Mouse (Mus musculus) cerebellum, postnatal 25 days (tissue): ENCODE measurements around the gene Nt5c.
"Not testable (repeated sequence)": the region's sequence is repeated elsewhere in the genome, so short reads cannot be mapped to it uniquely, and the experiment has no call there.

ENCODE experiments used
- DNase-seq, 2 experiments: peaks; one replicate each; pipeline ENCODE4 v3.0.0; 2021; ENCODE audit warnings: mixed read lengths in 2 of 2

Nt5c gene

DNA sequence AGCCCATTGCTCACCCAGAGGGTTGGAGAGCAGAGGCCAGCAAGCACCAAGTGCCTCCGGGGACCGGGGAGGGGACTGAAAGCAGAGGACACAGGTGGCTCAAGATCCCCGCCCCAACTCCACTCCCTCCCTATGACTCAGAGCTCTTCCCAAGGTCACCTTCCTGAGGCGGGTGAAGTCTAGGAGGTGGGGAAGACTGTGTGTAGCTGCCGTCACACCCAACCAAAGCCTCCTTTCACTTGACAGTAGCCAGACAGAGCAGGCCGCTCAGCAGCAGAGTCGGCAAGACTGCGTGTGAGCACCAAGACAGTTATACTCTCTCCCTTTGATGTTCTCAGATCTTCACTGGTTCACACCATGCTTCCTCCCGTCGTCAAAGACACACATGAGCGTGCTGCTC lies 28.3 kb downstream of the Nt5c start:
- no peak for DNase-seq

DNA sequence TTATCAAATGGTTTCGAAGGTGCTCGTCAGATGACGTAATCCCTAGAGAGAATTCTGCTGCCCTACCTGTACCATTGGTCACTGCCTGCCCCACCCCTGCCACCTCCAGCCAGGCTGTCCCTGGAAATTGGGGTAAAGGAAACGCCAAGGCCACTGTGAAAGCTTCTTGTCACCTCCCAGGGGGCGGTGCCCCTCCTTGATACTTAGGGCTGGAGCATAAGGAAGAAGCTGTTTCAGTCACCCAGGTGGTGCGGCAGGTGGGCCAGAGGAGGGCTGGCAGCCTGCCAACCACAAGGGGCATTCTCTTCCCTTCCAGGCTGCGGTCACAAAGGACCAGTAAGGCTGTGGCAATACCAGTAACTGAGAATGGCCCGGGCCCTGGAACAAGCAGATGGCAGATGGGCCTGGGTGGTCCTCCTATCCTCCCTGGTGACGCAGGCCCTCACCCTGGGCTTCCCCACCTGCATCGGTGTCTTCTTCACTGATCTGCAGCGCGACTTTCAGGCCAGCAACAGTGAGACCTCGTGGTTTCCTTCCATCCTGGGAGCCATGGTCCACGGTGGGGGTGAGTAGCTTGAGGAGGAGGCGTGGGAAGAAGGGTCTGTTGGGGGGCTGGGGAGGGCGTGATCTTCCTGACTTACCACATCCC lies 29.3 kb downstream of the Nt5c start, which contains the start of gene Slc16a5:
Gene Slc16a5, plus strand, starts transcription at position 232 of the 649 bp plus-strand sequence.
- peak; percentile 26 to 37 for DNase-seq

DNA sequence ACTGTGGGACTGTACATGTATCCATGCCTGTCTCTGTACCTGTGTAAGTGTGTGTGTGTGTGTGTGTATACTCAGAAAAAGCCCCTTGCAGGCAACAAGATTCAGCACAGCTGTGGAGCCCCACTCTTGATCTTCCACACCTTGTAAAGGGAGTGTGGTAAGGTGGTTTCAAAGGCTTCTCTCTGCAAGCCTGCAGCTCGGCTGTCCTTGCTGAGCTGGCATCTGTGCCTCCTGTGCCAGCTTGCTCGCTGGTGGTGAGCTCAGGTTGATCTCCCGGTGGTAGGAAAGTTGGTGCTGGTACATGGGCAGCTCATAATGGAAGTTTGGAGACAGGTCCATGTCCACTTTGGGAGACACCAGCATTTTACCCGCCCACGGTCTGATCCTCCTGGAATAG lies 29.8 kb downstream of the Nt5c start:
- peak; percentile 13 to 30 for DNase-seq

DNA sequence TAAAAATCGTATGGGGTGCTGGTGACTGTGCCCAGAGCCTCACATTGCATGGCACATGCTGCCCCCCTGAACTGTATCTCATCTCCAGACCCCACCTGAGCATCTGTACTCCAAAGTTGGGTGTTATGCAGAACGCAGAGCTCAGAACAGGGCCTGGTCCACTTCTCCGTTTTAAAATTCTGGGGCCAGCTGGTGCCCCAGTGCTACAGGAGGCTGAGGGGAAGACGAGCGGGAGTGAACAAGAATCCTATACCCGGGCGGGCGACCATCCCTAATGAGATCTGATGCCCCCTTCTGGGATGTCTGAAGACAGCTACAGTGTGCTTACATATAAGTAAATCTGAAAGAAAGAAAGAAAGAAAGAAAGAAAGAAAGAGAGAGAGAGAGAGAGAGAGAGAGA lies 30.7 kb downstream of the Nt5c start:
- DNase-seq, result no peak

DNA sequence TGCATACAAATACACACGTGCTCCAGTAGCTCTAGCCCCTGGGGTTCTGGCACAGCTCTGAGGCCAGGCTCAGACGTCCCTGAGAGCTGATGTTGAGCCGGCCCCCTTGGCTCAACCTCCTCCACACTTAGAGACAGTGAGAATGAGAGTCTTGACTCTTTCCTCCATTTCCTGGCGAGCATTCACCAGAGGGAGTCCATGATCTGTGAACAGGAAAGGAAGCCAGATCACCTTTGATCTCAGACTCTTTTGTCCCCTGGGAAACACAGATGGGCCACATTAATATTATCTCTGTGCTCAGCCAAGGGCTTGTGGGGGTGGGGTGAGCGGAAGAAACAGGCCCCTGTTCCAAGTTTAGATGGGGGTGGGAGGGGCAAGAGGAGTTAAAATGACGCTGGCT lies 34.3 kb downstream of the Nt5c start:
- no peak for DNase-seq

DNA sequence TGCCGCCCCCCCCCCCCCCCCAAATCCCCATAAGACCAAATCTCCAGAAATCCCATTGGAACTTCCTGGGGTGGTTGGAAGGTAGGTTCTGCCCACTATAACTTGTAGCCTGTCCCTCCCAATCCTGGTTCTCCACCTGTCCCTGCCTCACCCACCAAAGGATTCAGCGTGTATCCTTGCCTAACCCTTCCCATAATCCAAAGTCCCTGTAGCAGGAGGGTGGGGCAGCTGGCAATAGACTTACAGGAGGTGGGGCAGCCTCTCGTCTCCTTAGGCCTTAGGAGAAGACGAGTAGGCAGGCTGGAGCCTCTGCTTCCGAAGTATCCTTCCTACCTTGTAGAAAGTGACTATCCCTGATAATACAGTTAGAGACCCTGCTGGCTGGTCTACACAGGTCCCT lies 35.5 kb downstream of the Nt5c start:
- no peak for DNase-seq

DNA sequence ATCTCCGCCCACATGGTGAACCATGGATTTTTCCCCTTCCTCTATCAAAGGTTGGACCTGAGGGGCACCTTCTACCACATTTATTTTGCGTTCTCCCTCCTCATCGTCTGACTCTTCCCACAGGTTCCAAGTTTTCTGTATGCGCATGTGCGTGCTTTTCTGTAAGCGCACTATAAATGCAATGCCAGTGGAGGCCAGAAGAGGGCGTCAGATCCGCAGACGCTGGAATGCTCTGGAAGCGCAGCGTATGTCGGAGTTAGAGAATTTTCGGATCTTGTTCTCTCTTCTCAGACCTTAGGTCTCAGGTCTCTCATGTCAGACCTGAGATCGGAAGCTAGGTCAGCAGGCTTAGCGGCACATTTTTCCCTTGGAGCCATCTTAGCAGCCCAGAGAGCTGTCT lies 36.0 kb downstream of the Nt5c start:
- DNase-seq, result no peak

DNA sequence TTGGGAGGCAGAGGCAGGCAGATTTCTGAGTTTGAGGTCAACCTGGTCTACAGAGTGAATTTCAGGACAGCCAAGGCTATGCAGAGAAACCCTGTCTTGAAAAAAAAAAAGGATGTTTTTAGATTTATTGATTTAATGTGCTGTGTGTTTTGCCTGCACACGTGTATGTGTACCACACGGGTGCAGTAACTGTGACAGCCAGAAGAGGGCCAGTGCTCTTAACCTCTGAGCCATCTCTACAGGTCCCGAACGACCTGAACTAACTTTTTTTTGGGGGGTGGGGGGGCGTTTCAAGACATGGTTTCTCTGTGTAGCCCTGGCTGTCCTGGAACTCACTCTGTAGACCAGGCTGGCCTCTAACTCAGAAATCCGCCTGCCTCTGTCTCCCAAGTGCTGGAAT lies 36.8 kb downstream of the Nt5c start:
- DNase-seq, result not testable (repeated sequence)

DNA sequence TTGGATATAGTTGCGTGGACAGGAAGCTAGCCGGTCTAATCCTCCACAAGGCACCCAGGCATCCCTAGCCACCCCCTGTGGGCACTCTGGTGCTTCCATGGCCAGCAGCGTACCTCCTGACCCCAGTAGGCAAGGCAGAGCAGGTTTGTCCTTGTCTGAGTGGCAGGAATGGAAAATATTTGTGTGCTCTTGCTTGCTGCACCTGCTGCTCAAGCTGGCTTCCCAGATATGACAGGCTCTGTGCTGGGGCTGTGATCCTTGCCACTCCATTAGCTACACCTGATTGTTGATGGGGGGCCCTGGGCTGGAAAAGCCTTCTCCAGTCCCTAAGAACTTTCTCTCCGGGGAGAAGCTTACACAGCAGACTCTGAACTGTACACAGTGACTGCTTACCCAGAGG lies 38.4 kb downstream of the Nt5c start:
- no peak for DNase-seq

DNA sequence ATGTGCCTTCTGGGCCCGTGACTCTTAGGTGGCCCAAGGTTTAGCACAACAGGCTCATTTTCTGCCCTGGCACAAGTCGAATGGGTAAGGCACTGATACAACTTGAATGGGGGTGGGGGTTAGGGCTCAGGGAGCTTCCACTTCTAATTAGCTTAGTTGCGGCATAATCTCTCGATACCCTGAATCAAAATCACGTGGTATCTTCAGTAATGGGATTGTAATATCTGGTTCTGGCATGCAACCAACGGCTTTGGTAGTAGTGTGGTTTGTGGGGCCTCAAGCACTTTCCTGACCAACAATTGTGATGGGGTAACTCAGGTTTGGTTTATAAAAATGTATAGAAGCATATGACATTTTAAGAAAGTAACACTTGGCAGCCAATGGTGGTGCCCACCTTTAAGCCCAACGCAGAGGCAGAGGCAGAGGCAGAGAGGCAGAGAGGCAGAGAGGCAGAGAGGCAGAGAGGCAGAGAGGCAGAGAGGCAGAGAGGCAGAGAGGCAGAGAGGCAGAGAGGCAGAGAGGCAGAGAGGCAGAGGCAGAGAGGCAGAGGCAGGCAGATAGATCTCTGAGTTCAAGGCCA lies 39.3 kb downstream of the Nt5c start:
- no peak for DNase-seq

DNA sequence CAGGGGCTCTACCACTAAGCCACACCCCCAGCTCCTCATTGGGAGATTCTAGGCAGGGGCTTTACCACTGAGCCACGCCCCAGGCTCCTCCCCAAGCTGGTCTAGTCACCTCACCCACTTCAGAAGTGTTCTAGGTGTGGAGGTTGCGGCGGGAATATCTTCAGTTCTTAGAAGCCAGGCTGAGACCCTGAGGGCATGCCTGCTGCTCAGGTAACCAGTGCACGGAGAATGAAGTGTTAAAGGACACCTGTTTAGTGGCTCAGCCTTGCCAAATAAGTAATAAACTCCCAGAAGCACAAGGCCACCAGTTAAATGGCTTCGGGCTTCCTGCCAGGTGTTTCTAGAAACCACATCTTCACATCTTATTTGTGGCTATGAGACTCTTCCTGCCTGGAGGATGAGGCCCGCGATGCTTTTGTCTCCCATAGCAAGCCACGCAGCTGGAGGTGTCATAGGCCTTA lies 39.9 kb downstream of the Nt5c start:
- DNase-seq, result no peak

DNA sequence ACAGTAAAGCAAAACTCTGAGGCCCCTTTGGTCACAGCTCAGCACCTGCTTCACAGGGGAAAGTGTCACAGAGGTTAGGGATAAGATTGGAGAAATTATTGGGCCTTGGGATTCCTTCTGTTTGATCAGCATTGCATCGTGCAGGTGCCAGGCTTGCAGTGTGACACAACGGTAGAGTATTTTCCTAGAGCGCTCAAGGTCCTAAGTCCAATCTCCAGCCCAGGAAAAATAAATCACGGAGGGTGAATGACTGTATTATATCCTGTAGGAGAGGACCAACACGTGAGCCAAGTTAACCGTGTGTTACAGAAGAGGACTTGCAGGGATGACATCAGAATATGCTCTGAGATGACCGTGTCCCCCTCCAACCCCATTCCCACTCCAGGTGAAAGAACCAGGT lies 41.5 kb downstream of the Nt5c start:
- no peak for DNase-seq

DNA sequence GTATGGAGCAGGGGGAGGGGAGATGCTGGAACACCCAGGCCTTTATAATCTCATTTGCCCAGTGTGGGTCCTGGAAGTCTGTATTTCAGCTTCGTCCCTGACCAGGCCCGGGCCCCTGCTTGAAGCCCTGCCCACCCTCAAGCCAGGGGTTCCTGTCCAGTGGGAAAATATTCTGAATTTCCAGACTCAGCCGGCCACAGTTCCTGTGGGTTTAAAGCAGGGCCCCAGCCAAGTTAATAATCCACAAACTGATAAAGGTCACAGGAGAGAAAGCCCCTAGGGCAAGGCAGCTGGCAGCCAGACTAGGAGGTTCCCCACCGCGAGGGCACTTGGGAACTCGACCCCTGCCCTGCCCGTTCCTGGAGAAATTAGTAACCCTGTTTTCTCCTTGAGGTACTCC lies 42.7 kb downstream of the Nt5c start:
- no peak for DNase-seq

DNA sequence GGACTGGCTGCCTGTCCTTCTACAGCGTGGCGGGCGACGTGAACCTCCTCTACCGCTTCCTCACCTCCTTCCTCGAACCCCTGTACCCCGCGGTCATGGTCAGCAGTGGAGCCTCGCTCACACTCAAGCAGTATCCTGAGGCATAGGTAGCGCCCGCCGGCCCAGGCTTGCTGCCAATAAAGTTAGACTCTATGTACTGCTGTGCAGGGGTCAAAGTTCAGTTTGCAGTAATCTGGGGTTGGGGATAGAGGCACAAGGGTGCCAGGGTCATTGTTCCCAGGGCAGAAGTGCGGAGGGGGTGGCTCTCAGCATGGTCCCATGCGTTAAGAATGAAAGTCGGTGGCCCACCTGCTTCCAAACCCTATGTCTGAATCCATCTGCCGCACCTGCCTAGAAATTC lies 43.6 kb downstream of the Nt5c start:
- DNase-seq, result no peak

DNA sequence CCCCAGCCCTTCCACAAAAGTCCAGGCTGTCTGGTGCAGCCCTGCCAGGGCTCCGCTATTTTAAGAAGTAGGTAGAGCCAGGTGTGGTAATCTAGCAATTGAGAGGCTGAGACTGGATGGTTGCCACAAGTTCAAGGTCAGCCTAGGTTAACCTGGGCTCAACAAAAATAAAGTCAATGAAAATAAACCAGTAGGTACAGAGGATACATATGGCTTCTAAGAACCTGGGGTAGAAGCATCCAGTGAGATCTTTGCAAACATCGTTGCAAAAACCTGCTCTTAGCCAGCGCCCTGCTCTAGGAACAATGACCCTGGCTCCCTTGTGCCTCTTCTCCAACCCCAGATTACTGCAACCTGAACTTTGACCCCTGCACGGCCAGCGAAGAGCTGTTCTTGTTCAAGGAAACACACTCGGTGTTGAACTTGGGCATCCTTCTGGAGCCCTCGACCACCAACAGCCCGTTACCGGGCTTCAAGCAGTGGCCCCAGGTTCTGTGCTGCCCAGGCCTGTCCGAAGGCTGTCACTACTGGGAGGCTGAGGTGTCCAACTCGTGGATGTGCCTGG lies 44.3 kb downstream of the Nt5c start:
- no peak for DNase-seq

DNA sequence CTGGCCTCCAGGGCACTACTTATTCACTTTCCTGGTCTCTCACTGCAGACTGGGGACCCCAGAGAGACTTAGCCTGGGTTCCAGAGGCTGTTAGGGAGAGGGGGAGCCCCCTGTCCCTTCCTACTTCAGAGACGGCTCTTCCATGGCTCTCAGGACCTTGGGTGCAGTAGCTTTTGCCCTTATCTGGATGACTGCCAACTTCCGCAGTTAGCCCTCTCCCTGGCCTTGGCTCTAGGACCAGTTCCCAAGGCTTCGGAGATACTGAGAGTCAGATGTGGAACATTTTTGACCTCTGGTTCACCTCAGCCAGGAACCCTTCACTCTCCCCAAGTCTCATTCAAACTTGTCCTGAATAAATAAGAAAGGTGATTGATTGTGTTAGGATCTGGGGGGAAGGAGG lies 44.8 kb downstream of the Nt5c start:
- no peak for DNase-seq

DNA sequence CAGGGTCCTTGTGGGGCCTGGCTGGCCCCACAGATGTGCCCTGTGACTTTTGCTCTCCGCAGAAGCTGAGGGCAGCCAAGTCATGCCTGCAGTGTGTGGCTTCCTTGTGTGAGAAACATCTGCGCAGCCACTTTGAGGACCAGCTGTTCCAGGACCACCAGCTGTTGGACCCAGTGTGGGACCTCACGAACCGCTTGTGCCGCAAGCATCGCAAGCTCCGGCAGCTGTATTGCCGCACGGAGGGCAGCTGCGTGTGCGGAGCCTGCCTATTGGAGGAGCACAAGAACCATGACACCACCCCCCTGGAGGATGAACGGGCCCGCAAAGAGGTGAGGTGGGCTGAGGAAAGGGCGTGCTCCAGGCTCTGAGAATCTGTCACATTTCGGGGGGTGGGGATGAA lies 50.2 kb downstream of the Nt5c start:
- DNase-seq, result no peak
